Mouse (Mus musculus): ENCODE data around the gene Zbtb40.

Zbtb40 gene

DNA sequence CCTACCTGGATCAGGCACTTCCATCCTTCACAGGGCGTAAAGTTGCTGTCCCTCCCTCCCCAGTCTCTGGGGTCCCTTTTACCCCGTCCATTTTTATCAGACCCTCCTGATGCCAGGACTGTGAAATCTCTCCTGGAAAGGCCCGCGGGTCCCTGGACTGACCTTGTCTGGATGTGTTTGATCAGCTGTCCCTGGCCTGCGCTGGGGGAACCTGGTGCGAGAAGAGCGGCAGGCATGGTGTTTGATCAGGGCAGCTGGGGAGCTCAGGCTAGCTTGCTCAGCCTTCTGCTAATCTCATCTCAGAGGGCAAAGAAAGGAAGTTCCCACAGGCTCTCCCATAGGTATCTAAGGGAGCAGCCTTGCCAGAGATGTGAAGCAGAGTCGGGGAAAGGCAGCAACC lies 71.4 kb downstream of the Zbtb40 start:
- DNase-seq (ENCODE audit: low read depth, low spot score), result no peak

DNA sequence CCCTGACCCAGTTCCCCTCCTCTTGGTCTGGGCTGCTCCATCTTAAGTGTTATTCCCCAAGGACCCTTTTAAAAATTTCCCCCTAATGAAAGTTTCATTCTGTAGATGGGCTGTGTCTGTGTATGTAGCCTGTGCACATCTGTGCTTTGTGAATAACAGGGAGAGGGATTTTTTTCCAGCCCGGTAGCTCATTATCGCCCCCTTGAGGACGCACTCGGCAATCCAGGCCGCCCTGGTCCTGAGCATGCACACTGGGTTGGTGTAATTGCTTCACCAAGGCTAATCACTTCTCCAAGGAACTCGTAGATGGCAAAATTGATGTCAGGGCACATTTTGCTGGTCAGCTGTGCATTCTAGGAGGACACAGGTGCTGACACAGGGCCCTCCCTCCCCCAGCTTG lies 77.7 kb downstream of the Zbtb40 start:
- DNase-seq (ENCODE audit: low read depth, low spot score), result no peak

DNA sequence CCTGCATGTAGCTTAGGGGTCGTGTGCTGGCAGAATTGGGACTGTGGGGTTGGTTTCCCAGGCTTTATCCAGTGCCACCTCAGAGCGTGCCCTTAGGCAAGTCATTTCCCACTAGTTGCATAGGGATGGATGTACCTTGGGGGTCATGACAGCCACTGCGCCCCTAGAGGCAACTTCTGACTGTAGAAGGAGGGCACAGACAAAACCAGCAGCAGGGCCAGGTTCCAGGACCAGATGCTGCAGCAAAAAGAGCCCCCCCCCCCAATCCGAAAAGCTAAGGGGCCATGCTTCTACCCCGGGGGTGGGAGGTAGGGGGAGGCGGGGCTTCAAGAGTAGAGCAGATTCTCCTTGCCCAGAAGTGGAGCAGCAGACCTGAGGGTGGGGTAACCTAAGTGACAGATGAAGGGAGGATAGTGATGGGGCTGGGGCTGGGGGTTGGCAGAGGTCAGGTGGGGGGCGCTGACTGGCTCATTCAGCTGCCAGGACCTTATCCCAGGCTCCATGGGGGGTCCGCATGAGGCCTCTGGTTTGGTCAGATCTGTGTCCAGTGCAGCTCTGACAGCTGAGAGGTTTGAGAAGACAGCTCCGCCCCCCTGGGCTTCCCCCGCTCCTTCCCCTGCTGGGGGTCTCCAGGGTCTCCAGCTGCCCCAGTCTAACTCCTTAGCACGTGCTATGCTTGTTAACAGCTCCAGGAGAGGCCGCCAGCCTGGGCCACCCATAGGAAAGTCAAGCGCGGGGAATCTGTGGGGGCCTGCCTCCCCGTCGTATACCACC lies 78.9 kb downstream of the Zbtb40 start:
- no peak for DNase-seq (ENCODE audit: low read depth, low spot score)

DNA sequence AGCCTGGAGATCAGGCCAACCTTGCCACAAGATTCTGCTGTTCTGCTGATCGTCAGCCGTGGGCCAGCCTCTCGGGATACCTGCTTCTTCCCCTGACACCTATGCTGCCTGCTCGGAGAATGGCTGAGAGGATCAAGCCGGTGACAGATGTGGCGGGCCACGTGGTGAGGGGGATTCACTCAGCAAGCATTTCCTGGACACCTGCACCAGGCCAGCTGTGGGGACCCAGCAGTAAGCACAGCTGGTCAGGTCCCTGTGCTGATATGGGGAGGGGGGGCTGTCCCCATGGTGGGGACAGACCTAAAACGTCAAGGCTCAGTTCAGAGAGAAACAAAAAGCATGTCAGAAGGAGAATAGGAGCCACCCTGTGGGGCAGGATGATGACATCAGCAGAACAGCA lies 79.5 kb downstream of the Zbtb40 start:
- DNase-seq (ENCODE audit: low read depth, low spot score), result no peak

DNA sequence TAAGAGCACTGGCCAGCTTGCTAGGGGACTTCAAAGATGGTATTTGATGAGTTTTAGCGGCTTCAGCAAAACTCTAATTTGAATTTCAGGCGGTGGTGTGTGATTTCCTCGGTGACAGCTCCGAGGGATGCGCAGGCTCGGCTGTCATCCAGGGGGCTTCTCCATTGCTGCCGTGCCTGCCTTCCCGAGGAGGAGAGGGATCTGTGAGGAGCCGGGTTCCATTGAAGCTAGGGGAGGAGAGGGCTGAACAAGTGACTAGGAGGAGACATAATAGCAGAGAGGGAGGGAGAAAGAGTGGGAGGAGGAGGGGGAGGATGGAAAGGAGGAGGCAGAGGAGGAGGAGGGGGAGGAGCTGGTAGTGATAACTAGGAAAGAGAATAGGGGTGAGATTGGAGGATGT lies 81.1 kb downstream of the Zbtb40 start:
- no peak for DNase-seq (ENCODE audit: low read depth, low spot score)

DNA sequence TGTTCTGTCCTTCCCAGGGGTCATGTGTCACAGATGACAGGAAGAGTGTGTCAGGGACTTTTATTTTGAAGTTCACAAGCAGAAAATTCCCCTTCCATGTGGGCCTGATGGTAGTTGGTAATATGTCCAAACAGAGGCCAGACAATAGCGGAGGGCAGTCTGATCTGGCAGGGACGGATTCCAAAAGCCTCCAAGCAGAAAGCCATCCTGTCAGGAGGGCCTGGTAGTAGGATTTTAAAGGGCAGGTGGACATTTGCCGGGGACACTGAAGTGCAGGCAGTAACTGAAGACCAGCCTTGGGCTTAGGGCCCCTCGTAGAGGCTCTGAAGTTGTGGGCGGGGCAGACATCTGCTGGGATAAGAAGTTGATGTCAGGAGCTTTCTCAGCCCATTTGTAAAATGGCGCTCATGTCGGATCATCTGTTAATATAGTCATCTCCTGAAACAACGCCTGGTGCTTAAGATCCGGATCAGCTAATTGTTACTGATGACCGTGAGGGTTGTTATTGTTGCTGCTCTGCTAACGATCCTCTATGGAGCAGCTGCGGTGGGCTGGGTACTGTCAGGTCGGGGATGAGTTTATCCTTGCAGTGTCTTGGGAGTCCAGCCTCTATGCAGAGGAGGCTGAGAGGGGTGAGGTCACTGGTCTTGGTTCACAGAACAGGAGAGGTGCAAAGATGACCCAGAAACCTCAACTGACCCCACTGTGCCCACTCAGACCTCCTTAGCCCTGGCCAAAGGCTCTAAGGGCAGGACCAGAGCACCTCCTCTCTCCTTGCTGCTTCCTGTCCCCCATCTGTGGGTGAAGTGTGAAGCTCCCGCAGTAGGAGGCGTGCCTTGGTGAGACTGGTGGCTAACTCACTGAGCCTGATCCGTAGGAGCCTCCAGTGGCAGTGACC lies 81.9 kb downstream of the Zbtb40 start:
- DNase-seq (ENCODE audit: low read depth, low spot score), result no peak

DNA sequence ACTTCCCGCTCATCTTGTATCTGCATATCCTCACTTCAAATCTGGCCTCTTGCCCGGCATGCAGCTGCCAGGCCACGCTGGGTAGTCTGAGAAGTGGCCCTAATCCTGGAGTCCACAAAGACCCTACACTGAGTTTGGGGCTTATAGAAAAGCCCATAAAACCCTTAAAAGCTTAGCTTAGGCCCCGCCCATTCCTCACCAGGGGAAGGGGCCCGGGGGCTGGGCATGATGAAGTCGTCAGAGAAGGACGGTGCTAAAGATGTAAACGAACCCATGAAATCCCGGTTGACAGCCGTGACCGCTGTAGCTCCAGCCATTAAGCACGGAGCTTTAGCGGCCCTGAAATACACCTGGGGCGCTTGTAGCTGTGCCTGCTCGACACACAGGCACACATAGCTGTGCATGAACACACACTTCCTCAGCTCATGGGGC lies 83.6 kb downstream of the Zbtb40 start:
- DNase-seq (ENCODE audit: low read depth, low spot score), result no peak

DNA sequence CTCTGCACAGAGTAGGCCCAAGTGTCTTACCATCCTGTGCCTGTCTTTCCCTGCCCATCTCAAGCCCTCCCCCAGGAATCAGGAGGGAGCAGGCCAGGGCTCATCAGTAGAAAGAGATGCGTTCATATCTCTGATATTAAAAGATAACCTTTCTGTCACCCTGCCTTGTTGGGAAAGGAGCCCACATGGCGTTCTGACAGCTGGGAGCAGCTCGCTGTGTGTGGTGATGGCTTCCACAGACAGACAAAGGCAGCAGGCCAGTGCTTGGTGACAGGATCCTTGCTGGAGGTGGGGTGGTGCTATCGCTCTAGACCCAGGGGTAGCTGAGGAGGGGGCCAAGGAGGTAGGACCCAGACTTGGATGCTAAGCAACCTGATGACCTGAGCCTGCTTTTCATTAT lies 86.2 kb downstream of the Zbtb40 start:
- no peak for DNase-seq (ENCODE audit: low read depth, low spot score)

DNA sequence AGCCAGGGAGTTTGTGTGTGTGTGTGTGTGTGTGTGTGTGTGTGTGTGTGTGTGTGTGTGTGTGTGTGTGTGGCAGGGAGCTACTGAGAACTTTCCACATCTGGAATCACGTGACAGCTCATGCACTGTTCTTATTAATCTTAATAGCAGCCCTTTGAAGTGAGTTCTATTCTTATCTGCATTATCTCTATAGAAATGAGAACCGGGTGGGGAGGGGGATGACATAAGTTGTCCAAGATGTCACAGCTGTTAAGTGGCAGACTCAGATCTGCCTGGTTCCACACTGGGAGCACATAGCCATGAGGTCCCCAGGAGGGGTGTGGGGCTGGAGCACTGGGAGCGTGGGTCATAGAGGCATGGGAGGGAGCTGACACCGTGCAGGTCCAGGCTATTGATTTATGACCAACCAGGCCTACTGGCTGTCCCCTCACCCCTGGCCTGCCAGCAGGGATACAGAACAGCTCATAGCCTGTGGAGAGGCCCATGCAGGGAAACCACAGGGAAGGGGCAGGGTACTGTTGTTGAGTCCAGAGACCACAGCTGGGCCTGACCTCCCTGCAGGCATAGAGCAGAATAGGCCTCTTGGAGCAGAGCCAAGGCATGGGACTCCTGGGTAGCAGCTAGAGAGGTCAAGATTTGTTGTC lies 86.8 kb downstream of the Zbtb40 start:
- no peak for DNase-seq (ENCODE audit: low read depth, low spot score)

DNA sequence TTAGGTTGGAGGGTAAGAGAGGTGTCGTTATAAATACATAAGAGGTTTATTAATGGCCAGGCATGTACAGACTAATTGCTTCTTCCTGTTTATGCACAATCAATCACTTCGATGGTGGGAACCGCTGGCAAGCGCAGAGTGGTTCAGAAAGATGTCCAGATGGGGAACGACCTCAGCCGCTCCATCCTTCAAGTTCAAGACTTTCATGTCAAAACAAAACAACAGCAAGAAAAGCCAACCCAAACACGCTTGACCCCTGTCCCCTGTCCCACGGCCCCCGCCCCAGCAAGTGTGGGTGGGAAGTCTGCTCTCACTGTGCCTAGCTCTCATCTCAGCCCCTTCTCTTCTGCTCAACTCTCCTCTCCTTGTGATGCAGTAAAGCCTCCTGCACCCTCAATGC lies 88.0 kb downstream of the Zbtb40 start:
- DNase-seq (ENCODE audit: low read depth, low spot score), result no peak

DNA sequence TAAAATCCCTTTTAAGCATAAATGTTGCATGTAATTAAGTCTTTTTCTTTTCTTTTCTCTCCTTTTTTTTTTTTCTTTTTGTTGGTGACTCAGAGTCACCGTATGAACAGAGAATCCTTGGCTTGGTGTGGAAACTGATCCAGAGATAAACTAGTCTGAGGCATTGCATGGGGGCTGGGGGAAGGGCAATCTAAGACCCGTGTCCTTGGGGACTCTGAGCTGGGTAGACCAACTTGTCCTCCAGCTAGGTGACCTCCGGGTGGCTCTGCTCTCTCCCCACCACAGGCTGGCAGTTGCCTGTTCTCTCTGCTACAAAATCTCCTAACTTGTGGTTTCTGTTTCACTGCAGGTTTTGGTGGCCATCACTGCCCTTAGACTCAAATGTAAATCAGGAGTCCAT lies 88.5 kb downstream of the Zbtb40 start:
- no peak for DNase-seq (ENCODE audit: low read depth, low spot score)

DNA sequence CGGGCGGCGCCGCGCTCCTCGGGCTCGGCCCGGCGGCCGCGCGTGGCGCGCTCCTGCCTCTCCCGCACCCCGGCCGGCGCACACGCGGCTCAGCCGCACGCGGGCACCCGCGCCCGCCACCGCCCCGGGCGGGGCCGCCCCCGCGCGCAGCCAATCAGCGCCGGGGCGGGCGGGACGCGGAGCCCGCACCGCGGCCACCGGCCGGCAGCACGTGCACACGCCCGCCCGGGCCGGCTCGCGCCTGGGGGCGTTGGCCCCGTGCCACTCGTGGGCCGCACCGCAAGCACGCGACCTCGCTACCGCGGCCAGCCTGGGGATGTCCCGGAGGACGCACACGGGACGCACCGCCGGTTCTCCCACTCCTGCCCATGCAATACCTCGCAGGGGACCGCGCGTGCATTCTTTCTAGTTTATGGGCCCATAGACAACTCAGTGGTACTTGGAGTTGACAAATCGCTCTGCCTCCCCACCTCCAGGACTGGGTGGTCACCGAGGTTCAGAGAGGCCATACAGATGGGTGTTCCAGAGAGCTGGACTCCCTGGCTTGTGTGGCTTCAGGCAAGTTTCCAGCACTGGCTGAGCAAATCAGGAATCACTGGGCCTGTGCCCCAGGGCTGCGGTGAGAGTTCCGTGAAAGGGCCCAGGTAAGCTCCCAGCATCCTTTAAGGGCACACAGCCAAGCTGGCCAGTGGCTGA lies 91.7 kb downstream of the Zbtb40 start, which contains the start of gene Epha8:
Epha8 (minus strand) TSS at position 66 of the 696 bp plus-strand sequence.
- DNase-seq (ENCODE audit: low read depth, low spot score), result no peak

DNA sequence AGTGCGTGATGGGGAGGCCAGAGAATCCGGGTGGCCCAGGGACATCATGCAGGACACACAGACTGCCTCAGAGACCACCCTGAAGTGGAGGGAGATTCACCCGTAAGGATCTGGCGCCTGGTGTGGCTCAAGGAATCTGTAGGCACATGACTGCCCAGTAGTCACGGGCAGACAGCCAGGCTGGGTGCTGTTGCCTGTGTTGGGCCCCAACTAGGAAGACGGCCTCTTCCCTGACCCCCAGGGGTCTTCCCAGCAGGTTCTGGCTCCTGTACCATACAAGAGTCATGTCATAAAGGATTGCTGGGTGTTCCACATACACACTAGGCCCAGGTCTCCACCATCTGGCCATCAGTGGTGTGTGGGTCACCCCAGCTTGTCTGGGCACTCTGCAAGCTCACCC lies 94.0 kb downstream of the Zbtb40 start:
- no peak for DNase-seq (ENCODE audit: low read depth, low spot score)

DNA sequence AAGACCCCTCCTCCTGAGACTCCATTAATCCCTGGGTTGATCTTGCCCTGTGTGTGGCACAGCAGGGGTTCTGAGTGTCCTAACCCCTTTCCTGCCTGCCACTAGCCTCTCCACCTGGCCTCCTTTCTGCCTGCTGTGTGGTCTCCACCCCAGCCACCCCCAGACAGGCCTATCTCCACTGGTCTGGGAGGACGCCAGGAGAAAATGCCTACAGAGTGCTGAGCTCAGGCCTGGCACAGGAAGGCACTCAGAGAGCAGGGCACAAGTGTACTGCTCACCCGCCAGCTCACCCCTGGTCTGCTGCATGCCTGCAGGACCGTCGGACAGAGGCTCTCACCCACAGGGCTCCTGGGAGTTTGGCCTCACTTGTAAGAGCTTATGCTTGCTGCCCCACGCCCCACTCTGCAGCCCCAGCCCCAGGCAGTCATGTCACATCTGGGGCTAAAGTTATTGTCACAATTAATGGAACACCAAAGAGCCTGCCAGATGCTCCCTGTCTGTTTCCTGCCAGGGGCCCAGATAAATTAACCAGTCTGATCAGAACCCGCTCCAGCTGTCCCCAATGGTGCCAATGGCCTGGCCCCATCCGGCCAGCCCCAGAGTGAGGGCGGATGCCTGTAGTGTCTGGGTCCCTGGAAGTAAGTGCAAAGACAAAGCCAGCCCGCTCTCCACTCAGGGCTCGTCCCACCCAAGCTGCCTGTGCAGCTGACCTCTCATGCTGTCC lies 99.2 kb downstream of the Zbtb40 start:
- no peak for DNase-seq (ENCODE audit: low read depth, low spot score)

DNA sequence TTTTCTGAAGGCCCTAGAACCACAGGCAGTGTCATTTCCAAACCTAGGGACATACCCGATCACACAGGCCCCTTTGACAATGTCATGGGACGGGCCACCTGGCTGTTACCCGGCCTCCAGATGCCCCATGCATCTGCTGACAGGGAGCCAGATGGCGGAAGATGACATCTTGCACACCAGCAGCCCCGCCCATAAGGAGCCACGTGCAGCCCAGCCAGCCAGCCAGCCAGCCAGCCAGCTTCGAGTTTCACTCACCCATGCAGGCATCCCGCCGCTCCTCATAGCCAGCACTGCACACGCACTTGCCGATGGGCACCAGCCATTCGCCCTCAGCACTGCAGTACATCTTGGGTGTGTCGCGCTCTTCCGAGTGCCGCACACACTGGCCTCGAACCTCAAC lies 103.2 kb downstream of the Zbtb40 start:
- DNase-seq (ENCODE audit: low read depth, low spot score), result no peak

DNA sequence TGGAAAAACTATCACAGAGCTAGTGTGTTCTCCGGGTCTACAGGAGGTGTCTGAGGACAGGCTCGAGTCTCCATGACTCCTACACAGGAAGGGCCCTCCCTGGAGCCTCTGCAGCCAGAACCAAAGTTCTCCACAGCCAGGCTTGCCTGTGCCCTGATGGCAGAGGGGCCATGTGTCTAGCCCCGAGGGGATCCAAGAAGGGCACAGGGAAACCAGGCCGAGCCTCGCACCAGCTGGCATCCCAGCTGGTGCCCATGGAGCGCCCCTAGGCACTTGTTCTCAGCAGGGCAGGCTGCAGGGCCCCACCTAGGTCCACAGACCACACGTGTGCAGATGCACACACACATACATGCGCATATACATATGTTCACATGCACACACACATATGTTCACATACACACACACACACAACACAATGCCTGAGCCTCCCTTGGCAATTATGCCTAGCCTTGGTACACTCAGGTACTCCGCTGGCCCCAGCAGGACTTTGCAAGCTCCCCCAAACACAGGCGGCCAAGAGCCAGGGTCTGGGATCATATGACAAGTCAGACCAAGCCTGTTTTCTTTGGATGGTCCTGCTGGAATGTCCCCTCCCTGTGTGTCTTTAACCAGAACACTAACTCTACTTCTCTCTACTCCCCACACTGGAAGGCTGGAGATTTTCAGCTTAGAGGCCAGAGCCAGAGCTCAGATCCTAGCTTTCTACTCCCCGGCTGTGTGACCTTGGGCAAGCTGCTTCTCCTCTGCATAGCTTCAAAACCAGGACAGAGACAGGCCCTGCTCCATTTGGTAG lies 103.8 kb downstream of the Zbtb40 start:
- no peak for DNase-seq (ENCODE audit: low read depth, low spot score)

DNA sequence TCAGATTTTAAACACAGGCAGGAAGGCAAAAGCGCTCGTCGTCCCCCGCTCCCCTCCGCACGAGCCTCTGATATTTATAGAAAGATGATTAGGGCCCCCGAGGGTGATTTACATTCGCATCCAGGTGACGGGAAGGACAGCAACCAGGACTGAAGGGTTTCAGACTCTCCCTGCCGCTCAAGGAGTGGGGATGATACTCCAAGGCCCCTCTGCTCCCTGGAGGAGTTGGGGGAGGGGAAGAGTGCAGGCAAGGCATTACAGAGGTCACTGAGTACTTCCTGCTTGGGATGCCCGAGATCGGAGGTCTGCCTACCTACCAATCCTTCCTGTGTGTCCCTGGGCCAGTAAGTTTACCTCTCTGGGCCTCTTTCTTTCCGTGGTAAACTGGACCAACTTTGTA lies 105.4 kb downstream of the Zbtb40 start:
- DNase-seq (ENCODE audit: low read depth, low spot score), result no peak

DNA sequence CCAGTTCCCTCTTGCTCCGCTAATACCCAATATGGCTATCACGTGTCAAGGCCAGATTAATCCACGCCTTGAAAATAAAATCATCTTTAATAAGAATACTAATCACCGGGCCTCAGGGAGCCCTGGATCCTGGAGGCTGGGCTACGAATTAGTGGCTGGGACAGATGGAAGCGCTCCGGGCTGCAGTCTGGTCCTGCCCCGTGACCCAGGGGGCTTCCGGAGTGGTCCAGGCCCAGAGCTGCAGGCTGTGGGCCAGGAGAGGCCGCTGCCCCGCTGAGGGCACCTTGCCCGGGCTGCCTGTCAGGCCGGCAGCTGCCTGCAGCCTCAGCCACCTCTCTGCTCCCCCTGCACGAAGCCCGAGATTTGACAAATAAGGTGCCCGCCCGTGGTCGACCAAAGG lies 105.8 kb downstream of the Zbtb40 start:
- no peak for DNase-seq (ENCODE audit: low read depth, low spot score)

DNA sequence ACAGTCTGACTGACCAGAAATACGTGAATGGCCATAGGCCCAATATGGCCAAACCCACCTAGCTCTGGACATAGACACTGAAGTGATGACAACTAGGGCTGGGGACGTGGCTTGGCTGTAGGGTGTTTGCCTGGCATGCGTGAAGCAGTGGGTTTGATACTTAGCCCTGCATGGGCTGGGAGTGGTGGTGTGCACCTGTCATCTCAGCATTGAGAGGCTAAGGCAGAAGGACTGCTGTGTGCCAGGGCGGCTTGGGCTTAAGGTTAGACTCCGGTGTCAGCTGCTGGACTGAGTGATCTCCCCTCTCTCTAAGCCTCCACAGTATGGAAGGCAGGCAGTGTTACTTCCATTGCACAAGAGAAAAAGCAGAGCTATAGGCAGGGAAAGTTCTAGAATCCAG lies 110.7 kb downstream of the Zbtb40 start:
- DNase-seq (ENCODE audit: low read depth, low spot score), result no peak

DNA sequence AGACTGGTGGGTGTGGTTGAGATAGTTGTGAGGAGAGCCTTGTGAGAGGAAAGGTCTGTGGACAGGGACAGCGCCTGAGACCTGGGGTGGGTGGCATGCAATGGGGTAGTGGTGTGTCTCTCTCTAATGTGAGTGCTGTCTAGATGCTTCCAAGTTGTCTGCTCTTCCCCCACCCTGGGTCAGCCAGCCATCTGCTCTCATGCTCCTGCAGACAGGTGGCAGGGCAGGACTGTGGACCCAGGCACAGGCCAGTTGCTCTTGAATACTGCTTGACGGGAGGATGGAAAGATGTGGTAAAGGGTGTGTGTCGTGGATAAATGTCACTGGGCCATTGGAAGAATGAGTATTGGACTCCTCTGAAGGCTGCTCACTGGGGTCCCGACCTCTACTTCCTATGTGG lies 111.3 kb downstream of the Zbtb40 start:
- no peak for DNase-seq (ENCODE audit: low read depth, low spot score)
